Mouse (Mus musculus) adipocyte (in vitro differentiated cells): ENCODE measurements around the gene Ak4.

Experiments used
- DNase-seq: peaks from one replicate; pipeline ENCODE4 v3.0.0-alpha.2; 2016; ENCODE audit warnings: low spot score

Gene Ak4

GRCm38 (mm10) chr4:101511768-101512521 is 92.9 kb downstream of the Ak4 start:
- no peak for DNase-seq

GRCm38 (mm10) chr4:101513251-101513650 is 94.2 kb downstream of the Ak4 start:
- DNase-seq: no peak

GRCm38 (mm10) chr4:101515853-101516252 is 96.8 kb downstream of the Ak4 start:
- DNase-seq: no peak
